Mouse (Mus musculus) forebrain, postnatal 0 days (tissue): ENCODE data around the gene Kars. TPM values are rescaled to one million over a fixed set of nuclear protein-coding genes. Genes with fewer than 3 reads are reported as not detected.

Experiments
- ATAC-seq: fragments of 200-750 bp; cut with Nextera tagmentation; 2 replicates; pipeline ENCODE4 v1.8.0; 2017; ENCODE audit warnings: mild to moderate bottlenecking, moderate library complexity
- DNase-seq: peaks from one replicate; pipeline ENCODE4 v3.0.0-alpha.2; 2015
- H3K27ac ChIP-seq: fragments of 300-500 bp; sonication (generic); 2 replicates; pipeline ENCODE4 v1.5.1; 2014; ENCODE audit warnings: low read depth, mild to moderate bottlenecking, antibody characterized with exemption, low read length, moderate library complexity, mixed read lengths
- H3K27me3 ChIP-seq: fragments of 300-500 bp; sonication (generic); 2 replicates; pipeline ENCODE4 v1.6.1; 2014; ENCODE audit warnings: mild to moderate bottlenecking, low read length, mixed read lengths; ENCODE audit not compliant: insufficient read depth
- H3K36me3 ChIP-seq: fragments of 300-500 bp; sonication (generic); 2 replicates; pipeline ENCODE4 v1.6.1; 2014; ENCODE audit warnings: mild to moderate bottlenecking, moderate library complexity; ENCODE audit not compliant: insufficient read depth
- H3K4me1 ChIP-seq: fragments of 300-500 bp; sonication (generic); 2 replicates; pipeline ENCODE4 v1.6.1; 2014; ENCODE audit warnings: antibody characterized with exemption; ENCODE audit not compliant: insufficient read depth
- H3K4me2 ChIP-seq: fragments of 300-500 bp; sonication (generic); 2 replicates; pipeline ENCODE4 v1.6.1; 2014; ENCODE audit warnings: low read depth, mild to moderate bottlenecking, moderate library complexity
- H3K4me3 ChIP-seq: fragments of 300-500 bp; sonication (generic); 2 replicates; pipeline ENCODE4 v1.5.1; 2014; ENCODE audit warnings: low read depth, low read length, mixed read lengths
- H3K9ac ChIP-seq: fragments of 300-500 bp; sonication (generic); 2 replicates; pipeline ENCODE4 v1.6.1; 2014; ENCODE audit warnings: mild to moderate bottlenecking
- H3K9me3 ChIP-seq: fragments of 300-500 bp; sonication (generic); 2 replicates; pipeline ENCODE4 v1.6.1; 2016; ENCODE audit warnings: low read length
- CTCF ChIP-seq: sonication (generic); IDR thresholded peaks from 2 replicates; pipeline ENCODE4 v1.5.1; 2016; ENCODE audit warnings: antibody characterized with exemption, control low read depth, low read depth
- WGBS: fragments of 180-500 bp; shearing (Covaris S2); extraction: QIAGEN DNeasy Blood & Tissue Kit; methylation state at CpG from one replicate; pipeline ENCODE4 v1.1.7; 2014; 5-methylcytosine and 5-hydroxymethylcytosine counted together
- polyA plus RNA-seq: library from polyadenylated mRNA; unstranded; fragments of >200 nt; fragmentation: Nextera tagmentation; extraction: Ambion mirVana; gene quantifications from 2 replicates; pipeline ENCODE4 v1.2.1, GENCODE M21; 2015
- total RNA-seq: library from RNA; depleted of rRNA; stranded (reverse); fragments of >200 nt; gene quantifications from 2 replicates; pipeline ENCODE4 v1.2.3, GENCODE M21; 2014

Kars gene
- total and polyA plus RNA-seq, 2 experiments from 2014 or later = 125 to 165 TPM

DNA sequence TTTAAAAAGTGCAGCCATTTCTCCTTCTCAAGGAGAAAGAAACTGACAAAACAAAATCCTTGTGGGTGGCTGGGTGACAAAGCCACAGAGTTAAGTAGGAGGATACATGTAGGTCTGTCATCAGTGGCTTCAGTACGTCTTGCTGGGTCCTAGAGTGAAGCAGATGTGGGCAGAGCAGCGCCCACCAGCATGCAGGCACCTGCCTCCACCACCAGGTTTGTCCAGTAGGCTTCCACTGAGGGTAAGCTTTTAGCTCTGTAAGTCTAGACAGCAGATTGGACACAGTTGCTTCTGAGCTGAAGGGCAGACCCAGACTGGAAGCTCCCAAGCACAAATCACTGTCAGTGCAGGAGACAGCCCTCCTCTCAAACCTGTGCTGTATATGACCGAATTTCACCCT is 49.8 kb downstream of the Kars start:
- Histone ChIP-seq H3K9me3 (no peaks in the 10 kb centered on the region), H3K4me3 (no peak overlapping the region), H3K9ac (no peak overlapping the region), H3K27me3 (no peaks in the 10 kb centered on the region), H3K27ac (no peak overlapping the region), H3K4me1 (no peaks in the 10 kb centered on the region), H3K4me2 (no peak overlapping the region), H3K36me3 (peaks cover 7% of the 10 kb centered on the region)
- ATAC-seq (no peak), DNase-seq (no peak)
- no peak; the same call in 1 of the 2 replicates for TF ChIP-seq CTCF
- 76% methylated on average over 3 of the region's 3 CpGs for WGBS

DNA sequence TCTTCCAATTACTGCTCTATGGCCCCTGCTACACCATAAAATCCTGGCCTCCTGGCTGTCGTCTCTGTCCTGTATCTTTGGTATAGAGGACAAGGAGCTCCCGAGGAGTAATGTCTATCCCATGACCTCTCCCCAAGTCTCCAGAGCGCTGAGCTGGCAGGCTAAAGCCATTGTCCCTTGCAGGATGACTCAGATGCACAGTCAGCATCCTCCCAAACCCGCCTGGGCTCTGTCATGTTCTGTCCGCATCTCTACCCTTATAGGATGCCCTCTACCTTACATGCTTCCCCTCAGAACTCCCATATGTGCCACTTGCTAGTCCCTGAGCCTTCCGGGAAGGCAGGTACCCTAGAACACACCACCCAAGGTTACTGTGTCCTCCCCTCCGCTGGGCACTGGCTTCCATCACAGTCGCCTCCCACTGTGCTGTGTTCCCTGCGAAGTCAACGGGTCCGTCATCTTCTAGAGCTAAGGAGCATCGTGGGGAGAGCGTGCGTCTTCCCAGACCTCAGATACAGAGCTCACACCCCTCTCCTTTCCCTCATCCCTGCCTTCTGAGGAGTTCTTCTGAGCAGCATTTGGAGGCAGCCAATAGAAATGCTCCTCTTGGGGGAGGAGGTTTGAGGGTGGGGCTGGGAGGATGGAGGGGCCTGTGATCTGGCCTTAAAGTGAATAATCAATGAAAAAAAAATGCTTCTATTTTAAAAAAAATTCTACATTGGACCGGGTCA is 50.4 kb downstream of the Kars start:
- ATAC-seq = no peak; the same call in 1 of the 2 replicates

DNA sequence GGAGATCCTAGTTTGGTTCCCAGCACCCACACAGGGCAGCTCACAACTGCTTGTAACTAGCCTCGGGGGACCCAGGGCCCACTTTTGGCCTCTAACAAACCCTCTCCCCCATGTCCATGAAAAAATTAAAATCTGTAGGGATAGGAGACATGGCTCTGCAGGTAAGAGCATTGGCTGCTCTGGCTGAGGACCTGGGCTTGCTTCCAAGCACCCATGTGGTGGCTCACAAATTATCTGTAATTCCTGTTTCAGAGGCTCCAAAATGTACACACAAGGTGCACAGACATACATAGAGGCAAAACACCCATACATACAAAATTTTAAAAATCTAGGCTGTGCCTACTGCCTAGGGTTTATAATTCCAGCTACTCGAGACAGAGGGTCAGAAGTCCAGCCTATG is 53.9 kb downstream of the Kars start:
- no peak overlapping the region for H3K9ac ChIP-seq
- ATAC-seq (no peak), DNase-seq (no peak)
- 95% methylated on average over 2 of the region's 2 CpGs for WGBS
- peaks cover 31% of the 10 kb centered on the region for H3K36me3 ChIP-seq
- H3K27me3 ChIP-seq = no peaks in the 10 kb centered on the region
- H3K4me1 ChIP-seq = no peaks in the 10 kb centered on the region
- no peaks in the 10 kb centered on the region for H3K9me3 ChIP-seq
- no peak for TF ChIP-seq CTCF
- H3K27ac ChIP-seq = no peak overlapping the region
- H3K4me3 ChIP-seq = no peak overlapping the region
- H3K4me2 ChIP-seq = no peak overlapping the region

More for the DNA sequence above, 50.4 kb downstream of the Kars start:
- Histone ChIP-seq H3K27ac (no peak overlapping the region), H3K4me1 (no peaks in the 10 kb centered on the region), H3K9me3 (no peaks in the 10 kb centered on the region), H3K27me3 (no peaks in the 10 kb centered on the region), H3K4me3 (no peak overlapping the region), H3K9ac (no peak overlapping the region), H3K4me2 (no peak overlapping the region), H3K36me3 (peaks cover 10% of the 10 kb centered on the region)
- no peak for DNase-seq
- no peak for TF ChIP-seq CTCF
- 74% methylated on average over 15 of the region's 15 CpGs for WGBS

DNA sequence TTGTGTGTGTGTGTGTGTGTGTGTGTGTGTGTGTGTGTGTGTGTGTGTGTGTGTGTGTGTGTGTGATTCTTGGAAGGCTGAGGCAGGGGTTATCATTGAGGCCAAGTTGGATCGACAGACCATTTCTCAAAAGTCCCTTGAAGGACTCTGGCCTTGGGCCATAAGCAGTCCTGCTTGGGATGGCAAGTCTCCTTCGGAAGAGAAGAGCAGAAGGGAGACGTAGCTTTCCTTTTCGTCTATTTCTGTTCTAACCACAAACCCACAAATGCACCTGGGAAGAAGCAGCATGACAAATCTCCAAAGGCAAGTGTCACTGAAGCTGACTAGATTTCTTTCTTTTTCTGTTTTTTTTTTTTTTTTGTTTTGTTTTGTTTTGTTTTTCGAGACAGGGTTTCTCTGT is 55.2 kb downstream of the Kars start:
- Histone ChIP-seq H3K4me1 (no peaks in the 10 kb centered on the region), H3K4me3 (no peak overlapping the region), H3K4me2 (no peak overlapping the region), H3K27ac (no peak overlapping the region), H3K9me3 (no peaks in the 10 kb centered on the region), H3K27me3 (no peaks in the 10 kb centered on the region), H3K36me3 (peaks cover 38% of the 10 kb centered on the region), H3K9ac (no peak overlapping the region)
- 97% methylated on average over 5 of the region's 5 CpGs for WGBS
- DNase-seq (no peak), ATAC-seq (no peak)
- no peak for TF ChIP-seq CTCF

DNA sequence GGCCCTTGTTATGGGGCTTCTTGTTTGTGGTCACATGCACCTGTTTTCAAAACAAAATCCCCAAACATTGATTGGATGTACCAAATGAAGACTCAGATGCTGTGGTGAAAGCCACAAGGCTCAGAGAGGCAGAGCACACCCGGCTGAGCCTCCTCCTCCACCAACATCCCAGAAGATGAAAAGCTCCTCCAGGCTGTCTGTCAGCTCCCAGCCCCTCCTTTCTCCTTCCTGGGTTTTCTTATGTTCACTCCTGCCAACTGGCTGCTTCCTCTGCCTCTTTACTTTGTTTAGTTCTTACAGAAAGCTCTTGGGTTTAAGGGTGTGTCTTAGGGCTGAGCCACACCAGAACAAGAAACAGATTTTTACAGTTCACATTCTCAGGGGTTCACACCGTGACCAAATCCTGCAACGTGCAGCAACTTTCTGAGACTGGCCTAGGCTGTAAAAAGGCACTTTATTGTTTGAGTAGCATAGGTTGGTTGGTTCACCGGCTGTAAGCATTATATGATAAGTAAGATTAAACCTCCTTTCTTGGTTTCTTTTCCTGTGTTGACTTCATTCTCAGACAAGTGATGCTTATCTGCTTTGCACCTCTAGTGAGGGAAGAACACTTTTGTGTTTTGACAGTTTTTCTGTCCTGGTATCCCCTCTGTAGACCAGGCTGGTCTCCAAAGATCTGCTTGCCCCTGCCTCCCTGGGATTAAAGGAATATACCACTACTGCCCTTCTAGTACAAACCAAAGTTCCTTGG is 56.1 kb downstream of the Kars start:
- Histone ChIP-seq H3K36me3 (peaks cover 38% of the 10 kb centered on the region), H3K4me1 (no peaks in the 10 kb centered on the region), H3K9ac (no peak overlapping the region), H3K9me3 (no peaks in the 10 kb centered on the region), H3K4me3 (no peak overlapping the region), H3K27me3 (no peaks in the 10 kb centered on the region), H3K4me2 (no peak overlapping the region), H3K27ac (no peak overlapping the region)
- 90% methylated on average over 4 of the region's 4 CpGs for WGBS
- TF ChIP-seq CTCF = no peak
- ATAC-seq = no peak
- no peak for DNase-seq

DNA sequence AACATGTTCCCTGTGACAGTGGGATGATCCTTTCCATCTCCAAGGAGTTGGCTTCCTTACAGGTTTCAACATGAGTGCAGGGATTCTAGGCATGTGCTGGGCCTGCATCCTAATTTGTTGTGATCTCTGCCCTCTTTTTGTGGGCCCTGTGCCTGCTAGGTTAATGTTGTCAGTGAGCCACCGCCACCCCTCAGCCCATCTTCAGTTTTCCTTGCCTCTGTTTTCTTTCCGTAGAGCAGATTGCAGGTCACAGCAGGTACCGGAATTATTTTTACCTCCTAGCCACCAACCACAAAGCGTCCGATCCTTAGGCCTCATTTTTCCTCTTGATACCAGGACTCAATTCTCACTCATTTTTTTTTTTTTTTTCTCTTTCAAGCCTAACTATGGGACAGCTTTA is 59.2 kb downstream of the Kars start:
- H3K36me3 ChIP-seq = peaks cover 59% of the 10 kb centered on the region
- 92% methylated on average over 5 of the region's 5 CpGs for WGBS
- H3K27me3 ChIP-seq = no peaks in the 10 kb centered on the region
- no peak overlapping the region for H3K4me2 ChIP-seq
- no peak overlapping the region for H3K27ac ChIP-seq
- no peak for DNase-seq
- no peak for ATAC-seq
- H3K9ac ChIP-seq = no peak overlapping the region
- no peaks in the 10 kb centered on the region for H3K4me1 ChIP-seq
- no peak overlapping the region for H3K4me3 ChIP-seq
- H3K9me3 ChIP-seq = no peaks in the 10 kb centered on the region
- no peak for TF ChIP-seq CTCF

DNA sequence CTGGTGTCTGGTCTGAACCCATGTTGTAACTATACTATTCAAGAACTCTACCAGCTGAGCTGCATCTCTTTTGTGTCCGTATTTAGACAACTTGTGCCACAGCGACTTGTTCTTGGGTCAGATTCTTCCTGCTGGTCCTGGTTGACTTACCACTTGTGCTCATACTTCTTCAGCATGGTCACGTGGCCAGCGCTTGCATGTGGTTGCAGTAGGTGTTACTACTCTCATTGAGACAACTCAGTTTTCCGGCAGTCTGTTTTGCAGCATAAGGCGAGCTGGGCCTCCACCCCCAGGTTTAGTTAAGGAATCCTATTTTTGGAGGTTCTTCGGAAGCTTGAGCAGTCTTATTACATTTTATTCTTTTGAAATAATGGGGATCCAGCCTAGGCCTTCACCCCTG is 59.8 kb downstream of the Kars start:
- Histone ChIP-seq H3K9me3 (no peaks in the 10 kb centered on the region), H3K27me3 (no peaks in the 10 kb centered on the region), H3K36me3 (peaks cover 59% of the 10 kb centered on the region), H3K4me3 (no peak overlapping the region), H3K4me2 (no peak overlapping the region), H3K27ac (no peak overlapping the region), H3K9ac (no peak overlapping the region), H3K4me1 (no peaks in the 10 kb centered on the region)
- no peak for DNase-seq
- 96% methylated on average over 7 of the region's 7 CpGs for WGBS
- no peak for TF ChIP-seq CTCF
- no peak for ATAC-seq
